Mouse (Mus musculus) liver, embryonic 12.5 days (tissue): ENCODE results near the gene Gpr135. TPM values are rescaled to one million over a fixed set of nuclear protein-coding genes. Genes with fewer than 3 reads are reported as not detected.
"Not testable (repeated sequence)": the region's sequence is repeated elsewhere in the genome, so short reads cannot be mapped to it uniquely, and the experiment has no call there.

Experiments
- ATAC-seq: fragments of 200-750 bp; cut with Nextera tagmentation; 2 replicates; pipeline ENCODE4 v1.8.0; 2017; ENCODE audit warnings: moderate number of reproducible peaks, mild to moderate bottlenecking, moderate library complexity
- H3K27ac ChIP-seq: fragments of 300-500 bp; sonication (generic); 2 replicates; pipeline ENCODE4 v1.5.1; 2016; ENCODE audit warnings: mild to moderate bottlenecking
- H3K27me3 ChIP-seq: fragments of 300-500 bp; sonication (generic); replicated peaks from 2 replicates; pipeline ENCODE4 v1.6.1; 2016; ENCODE audit warnings: mild to moderate bottlenecking, moderate library complexity
- H3K36me3 ChIP-seq: fragments of 300-500 bp; sonication (generic); 2 replicates; pipeline ENCODE4 v1.6.1; 2016; ENCODE audit warnings: mild to moderate bottlenecking, moderate library complexity
- H3K4me1 ChIP-seq: fragments of 300-500 bp; sonication (generic); 2 replicates; pipeline ENCODE4 v1.6.1; 2016
- H3K4me2 ChIP-seq: fragments of 300-500 bp; sonication (generic); 2 replicates; pipeline ENCODE4 v1.6.1; 2016; ENCODE audit warnings: mild to moderate bottlenecking, moderate library complexity
- H3K4me3 ChIP-seq: fragments of 300-500 bp; sonication (generic); 2 replicates; pipeline ENCODE4 v1.5.1; 2016; ENCODE audit warnings: mild to moderate bottlenecking, moderate library complexity
- H3K9ac ChIP-seq: fragments of 300-500 bp; sonication (generic); 2 replicates; pipeline ENCODE4 v1.6.1; 2016; ENCODE audit warnings: mild to moderate bottlenecking, moderate library complexity
- H3K9me3 ChIP-seq: fragments of 300-500 bp; sonication (generic); replicated peaks from 2 replicates; pipeline ENCODE4 v1.6.1; 2016; ENCODE audit warnings: mild to moderate bottlenecking, moderate library complexity
- WGBS: fragments of 180-500 bp; shearing (Covaris S2); methylation state at CpG from one replicate; pipeline ENCODE4 v1.1.7; 2016; ENCODE audit not compliant: insufficient replicate concordance; 5-methylcytosine and 5-hydroxymethylcytosine counted together
- polyA plus RNA-seq: library from polyadenylated mRNA; unstranded; fragments of >200 nt; fragmentation: Nextera tagmentation; extraction: Ambion mirVana; gene quantifications from 2 replicates; pipeline ENCODE4 v1.2.1, GENCODE M21; 2016

The Gpr135 gene
- polyA plus RNA-seq, 1 experiment from 2014 or later = 0.25 TPM

DNA sequence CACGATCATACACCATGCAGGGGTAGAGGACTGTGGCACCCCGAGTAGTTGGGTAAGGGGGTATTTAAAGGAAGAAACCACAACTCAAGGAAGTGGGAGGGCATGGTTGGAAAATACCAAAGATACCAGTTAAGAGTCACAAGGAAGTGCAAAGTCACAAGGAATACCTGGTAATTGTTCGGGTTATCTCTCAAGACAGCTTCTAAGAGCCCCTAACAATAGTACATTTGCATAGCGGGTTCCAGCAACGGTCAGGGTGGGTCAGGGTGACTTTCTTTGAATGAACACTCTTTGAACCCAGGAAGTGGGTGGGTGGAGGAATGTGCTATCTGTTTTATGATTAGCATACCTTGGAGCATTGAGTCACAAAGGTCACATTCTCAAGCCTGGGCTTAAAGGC lies 20.8 kb downstream of the Gpr135 start:
- not testable (repeated sequence) for H3K4me3 ChIP-seq, H3K4me1 ChIP-seq, ATAC-seq, H3K36me3 ChIP-seq, H3K9me3 ChIP-seq, H3K9ac ChIP-seq, H3K4me2 ChIP-seq, H3K27me3 ChIP-seq, H3K27ac ChIP-seq
- 71% methylated on average over 5 of the region's 5 CpGs for WGBS

- 7% methylated on average over 2 of the region's 2 CpGs for WGBS
- Histone ChIP-seq H3K9ac (no peak overlapping the region), H3K4me1 (no peaks in the 10 kb centered on the region), H3K27me3 (no peaks in the 10 kb centered on the region), H3K9me3 (no peaks in the 10 kb centered on the region), H3K4me2 (no peak overlapping the region), H3K4me3 (no peak overlapping the region), H3K27ac (no peak overlapping the region), H3K36me3 (no peaks in the 10 kb centered on the region)
- no peak for ATAC-seq
These were observed 23.4 kb downstream of the Gpr135 start for GRCm38 (mm10) chr12:72047513-72047912.

GRCm38 (mm10) chr12:72041238-72041637 lies 29.7 kb downstream of the Gpr135 start:
- Histone ChIP-seq H3K4me2 (no peak overlapping the region), H3K9ac (no peak overlapping the region), H3K36me3 (no peaks in the 10 kb centered on the region), H3K9me3 (no peaks in the 10 kb centered on the region), H3K4me1 (peaks cover 7% of the 10 kb centered on the region; the same call in 1 of the 2 replicates), H3K27me3 (no peaks in the 10 kb centered on the region), H3K4me3 (no peak overlapping the region), H3K27ac (no peak overlapping the region)
- WGBS = 80% methylated on average over 3 of the region's 3 CpGs
- ATAC-seq = no peak

DNA sequence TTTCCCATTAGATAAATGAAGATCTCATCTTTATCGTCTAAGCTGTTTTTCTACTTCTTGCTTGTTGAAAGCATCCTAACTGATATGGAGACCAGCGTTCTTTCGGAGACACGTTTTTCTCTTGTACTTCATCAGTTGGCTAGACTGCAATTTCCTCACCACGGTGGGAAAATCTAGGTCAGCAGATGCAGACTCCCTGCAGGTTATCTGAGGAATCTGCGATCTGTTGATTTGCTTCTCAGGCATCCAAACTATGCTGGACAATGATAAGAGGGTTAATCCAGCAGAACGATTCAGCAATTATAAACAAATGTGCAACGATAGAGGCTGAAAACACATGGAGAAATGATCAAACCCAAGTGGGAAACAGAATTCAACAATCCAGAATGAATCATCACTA lies 31.4 kb downstream of the Gpr135 start:
- Histone ChIP-seq H3K27ac (no peak overlapping the region), H3K4me3 (no peak overlapping the region), H3K36me3 (no peaks in the 10 kb centered on the region), H3K4me2 (no peak overlapping the region), H3K9me3 (no peaks in the 10 kb centered on the region), H3K27me3 (no peaks in the 10 kb centered on the region), H3K4me1 (peaks cover 10% of the 10 kb centered on the region; the same call in 1 of the 2 replicates), H3K9ac (no peak overlapping the region)
- no peak for ATAC-seq
- 51% methylated on average over 8 of the region's 8 CpGs for WGBS

DNA sequence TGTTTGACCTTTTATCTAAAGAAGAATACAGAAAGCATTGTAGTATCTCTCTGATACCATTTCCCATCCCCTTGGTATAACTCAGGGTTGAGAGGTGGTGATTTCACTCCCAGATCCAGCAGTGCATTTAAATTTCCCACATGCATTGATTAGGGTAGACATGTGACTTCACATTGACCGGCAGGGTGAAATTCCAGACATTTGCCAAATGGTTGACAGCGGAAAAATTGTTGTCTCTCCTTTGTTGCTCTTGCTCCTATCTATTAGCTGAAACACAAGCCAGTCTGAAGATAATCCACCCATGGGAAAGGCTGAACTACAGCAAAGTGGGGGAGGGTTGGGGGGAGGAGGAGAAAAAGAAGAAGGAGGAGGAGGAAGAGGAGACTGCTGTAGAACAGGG lies 32.1 kb downstream of the Gpr135 start:
- no peak for ATAC-seq
- no peaks in the 10 kb centered on the region for H3K9me3 ChIP-seq
- no peak overlapping the region for H3K4me3 ChIP-seq
- peaks cover 10% of the 10 kb centered on the region; the same call in 1 of the 2 replicates for H3K4me1 ChIP-seq
- no peak overlapping the region for H3K4me2 ChIP-seq
- WGBS = 46% methylated on average over 2 of the region's 2 CpGs
- H3K36me3 ChIP-seq = no peaks in the 10 kb centered on the region
- H3K27me3 ChIP-seq = no peaks in the 10 kb centered on the region
- no peak overlapping the region for H3K27ac ChIP-seq
- no peak overlapping the region for H3K9ac ChIP-seq

DNA sequence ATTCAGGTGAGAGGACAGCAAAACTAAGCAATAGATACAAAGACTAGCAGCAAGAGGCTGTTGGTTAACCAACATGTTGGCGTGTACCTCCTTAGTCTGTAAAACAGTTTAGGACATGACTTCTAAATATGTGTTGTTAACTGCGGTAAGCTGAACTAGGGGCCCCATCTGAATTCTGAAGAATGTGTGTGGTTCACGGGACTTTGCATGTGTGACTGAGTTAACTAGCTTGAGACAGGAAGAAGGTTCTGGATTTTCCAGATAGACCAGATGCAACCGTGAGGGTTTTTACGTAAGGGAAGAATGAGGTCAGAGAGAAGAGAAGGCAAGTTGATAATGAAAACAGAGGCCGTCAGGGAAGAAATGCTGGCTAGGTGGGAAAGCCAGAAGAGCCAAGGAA lies 33.9 kb downstream of the Gpr135 start:
- no peak for ATAC-seq
- H3K27ac ChIP-seq = no peak overlapping the region
- 64% methylated on average over 6 of the region's 6 CpGs for WGBS

DNA sequence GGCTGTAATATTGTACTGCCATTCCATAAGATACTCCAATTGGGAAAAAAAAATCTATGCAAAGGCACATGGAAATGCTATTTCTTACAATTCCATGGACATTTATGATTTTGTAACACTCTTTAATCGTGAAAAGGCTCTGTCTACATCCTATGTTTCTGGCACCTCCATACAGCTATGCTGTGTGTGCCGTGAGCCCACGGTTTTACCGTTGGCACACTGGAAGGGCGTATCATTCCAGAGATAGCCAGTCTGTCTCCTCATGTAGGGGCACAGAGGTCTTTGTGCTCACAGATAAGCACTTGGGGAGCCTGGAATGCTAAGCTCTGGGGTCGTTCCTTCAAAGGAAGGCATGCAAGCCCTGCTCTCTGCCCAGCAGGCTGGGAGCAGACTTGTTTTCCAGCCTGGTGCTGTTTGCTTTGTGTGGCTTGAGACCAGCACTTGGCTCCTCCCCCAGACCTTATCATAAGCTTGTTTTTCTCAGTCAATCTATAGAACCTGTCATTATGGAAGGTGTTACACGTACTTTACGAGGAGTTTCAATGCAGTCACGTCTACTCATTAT lies 34.7 kb downstream of the Gpr135 start:
- H3K27ac ChIP-seq = no peak overlapping the region
- ATAC-seq = no peak
- H3K4me2 ChIP-seq = no peak overlapping the region
- no peak overlapping the region for H3K9ac ChIP-seq
- H3K9me3 ChIP-seq = no peaks in the 10 kb centered on the region
- no peaks in the 10 kb centered on the region for H3K27me3 ChIP-seq
- WGBS = 47% methylated on average over 9 of the region's 9 CpGs
- no peaks in the 10 kb centered on the region for H3K36me3 ChIP-seq
- peaks cover 10% of the 10 kb centered on the region; the same call in 1 of the 2 replicates for H3K4me1 ChIP-seq
- H3K4me3 ChIP-seq = no peak overlapping the region

More for the DNA sequence above, 33.9 kb downstream of the Gpr135 start:
- Histone ChIP-seq H3K4me2 (no peak overlapping the region), H3K36me3 (no peaks in the 10 kb centered on the region), H3K9ac (no peak overlapping the region), H3K27me3 (no peaks in the 10 kb centered on the region), H3K4me3 (no peak overlapping the region), H3K9me3 (no peaks in the 10 kb centered on the region), H3K4me1 (peaks cover 10% of the 10 kb centered on the region; the same call in 1 of the 2 replicates)

DNA sequence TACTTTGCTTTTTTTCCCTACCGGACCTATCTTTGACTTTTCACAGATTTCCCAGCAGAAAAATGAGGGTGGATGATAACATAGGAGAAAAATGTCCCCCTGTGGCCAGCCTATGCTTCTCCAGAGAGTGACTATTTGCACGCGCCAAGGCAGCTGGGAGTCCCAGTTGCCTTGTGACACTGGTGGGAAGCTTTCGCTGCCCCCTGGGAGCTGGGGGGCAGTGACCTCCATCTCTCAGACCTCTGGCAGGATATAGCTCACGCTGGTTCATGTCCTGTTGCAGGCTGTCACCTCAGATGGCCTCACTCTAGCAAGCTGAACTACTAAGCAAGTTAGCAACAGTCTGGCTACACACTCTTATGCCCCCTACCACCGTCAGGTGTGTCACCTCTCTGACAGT lies 39.1 kb downstream of the Gpr135 start:
- H3K4me3 ChIP-seq = no peak overlapping the region
- no peaks in the 10 kb centered on the region for H3K9me3 ChIP-seq
- H3K9ac ChIP-seq = no peak overlapping the region
- H3K36me3 ChIP-seq = no peaks in the 10 kb centered on the region
- ATAC-seq = no peak
- peaks cover 4% of the 10 kb centered on the region; the same call in 1 of the 2 replicates for H3K4me1 ChIP-seq
- 74% methylated on average over 6 of the region's 6 CpGs for WGBS
- no peak overlapping the region for H3K27ac ChIP-seq
- H3K27me3 ChIP-seq = no peaks in the 10 kb centered on the region
- H3K4me2 ChIP-seq = no peak overlapping the region

GRCm38 (mm10) chr12:72031171-72031570 lies 39.8 kb downstream of the Gpr135 start:
- no peak overlapping the region for H3K4me2 ChIP-seq
- H3K4me1 ChIP-seq = peaks cover 2% of the 10 kb centered on the region; the same call in 1 of the 2 replicates
- H3K9me3 ChIP-seq = no peaks in the 10 kb centered on the region
- ATAC-seq = no peak
- H3K9ac ChIP-seq = no peak overlapping the region
- 74% methylated on average over 5 of the region's 5 CpGs for WGBS
- H3K27ac ChIP-seq = no peak overlapping the region
- H3K36me3 ChIP-seq = no peaks in the 10 kb centered on the region
- no peaks in the 10 kb centered on the region for H3K27me3 ChIP-seq
- no peak overlapping the region for H3K4me3 ChIP-seq

DNA sequence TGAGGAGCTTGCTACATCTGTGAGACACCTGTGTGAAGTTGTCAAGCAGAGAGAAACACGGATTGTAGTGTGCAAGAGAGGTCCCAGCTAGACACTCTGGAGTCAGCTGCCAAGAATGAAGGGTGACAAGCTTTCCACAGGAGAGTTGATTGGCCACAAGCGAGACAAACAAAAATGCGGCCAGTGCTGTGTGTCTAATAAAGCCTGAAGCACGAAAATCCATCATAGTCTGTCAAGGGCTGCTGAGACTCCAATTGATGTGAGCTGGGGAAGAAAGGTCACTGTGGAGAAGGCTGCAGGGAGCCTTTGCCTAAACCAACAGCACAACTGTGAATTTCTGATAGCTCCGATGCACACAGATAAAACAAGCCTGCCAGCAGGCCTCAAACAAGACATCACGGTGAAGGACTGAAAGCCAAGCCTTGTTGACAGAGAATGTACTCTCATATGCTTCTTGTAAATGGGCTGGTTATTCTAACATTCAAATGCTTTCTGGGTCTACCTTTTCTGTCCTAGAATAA lies 45.6 kb downstream of the Gpr135 start:
- no peak overlapping the region for H3K9ac ChIP-seq
- H3K4me3 ChIP-seq = no peak overlapping the region
- H3K9me3 ChIP-seq = peaks cover 5% of the 10 kb centered on the region; the same call in 1 of the 2 replicates
- no peaks in the 10 kb centered on the region for H3K27me3 ChIP-seq
- 61% methylated on average over 6 of the region's 6 CpGs for WGBS
- no peak overlapping the region for H3K4me2 ChIP-seq
- H3K4me1 ChIP-seq = peaks cover 9% of the 10 kb centered on the region; the same call in 1 of the 2 replicates
- no peak overlapping the region for H3K27ac ChIP-seq
- no peak for ATAC-seq
- H3K36me3 ChIP-seq = no peaks in the 10 kb centered on the region

GRCm38 (mm10) chr12:72023572-72023971 lies 47.4 kb downstream of the Gpr135 start:
- peaks cover 9% of the 10 kb centered on the region; the same call in 1 of the 2 replicates for H3K4me1 ChIP-seq
- 75% methylated on average over 5 of the region's 5 CpGs for WGBS
- no peak overlapping the region for H3K4me3 ChIP-seq
- no peak overlapping the region for H3K4me2 ChIP-seq
- H3K9me3 ChIP-seq = peaks cover 5% of the 10 kb centered on the region; the same call in 1 of the 2 replicates
- H3K27me3 ChIP-seq = no peaks in the 10 kb centered on the region
- no peak overlapping the region for H3K9ac ChIP-seq
- no peak overlapping the region for H3K27ac ChIP-seq
- H3K36me3 ChIP-seq = no peaks in the 10 kb centered on the region
- ATAC-seq = no peak

- 58% methylated on average over 3 of the region's 3 CpGs for WGBS
- Histone ChIP-seq H3K9me3 (peaks cover 5% of the 10 kb centered on the region; the same call in 1 of the 2 replicates), H3K4me1 (peaks cover 9% of the 10 kb centered on the region; the same call in 1 of the 2 replicates), H3K4me2 (no peak overlapping the region), H3K27me3 (no peaks in the 10 kb centered on the region), H3K4me3 (no peak overlapping the region), H3K36me3 (no peaks in the 10 kb centered on the region), H3K27ac (no peak overlapping the region), H3K9ac (no peak overlapping the region)
- ATAC-seq = no peak
These were observed 48.1 kb downstream of the Gpr135 start for GRCm38 (mm10) chr12:72022790-72023189.
